Mouse (Mus musculus) embryonic stem cell, embryonic (primary cell): ENCODE data around the gene 4930524N10Rik.

Experiments
- CTCF ChIA-PET, 4 experiments: fragments of 300-600 bp in 2 of 4; fragments of 350-600 bp in 2 of 4; sonication (Branson Sonifier 250); formaldehyde crosslinking; loops; one replicate each; lab custom pipeline; 2022; ENCODE audit warnings: inconsistent platforms in 2 of 4; lab: Charles Lee
- POLR2A ChIA-PET, 4 experiments: fragments of 300-600 bp in 2 of 4; fragments of 350-600 bp in 2 of 4; sonication (Branson Sonifier 250); formaldehyde crosslinking; loops; one replicate each; lab custom pipeline; 2022; ENCODE audit warnings: antibody characterized with exemption in 4 of 4, inconsistent platforms in 1 of 4; lab: Charles Lee

Gene 4930524N10Rik

DNA sequence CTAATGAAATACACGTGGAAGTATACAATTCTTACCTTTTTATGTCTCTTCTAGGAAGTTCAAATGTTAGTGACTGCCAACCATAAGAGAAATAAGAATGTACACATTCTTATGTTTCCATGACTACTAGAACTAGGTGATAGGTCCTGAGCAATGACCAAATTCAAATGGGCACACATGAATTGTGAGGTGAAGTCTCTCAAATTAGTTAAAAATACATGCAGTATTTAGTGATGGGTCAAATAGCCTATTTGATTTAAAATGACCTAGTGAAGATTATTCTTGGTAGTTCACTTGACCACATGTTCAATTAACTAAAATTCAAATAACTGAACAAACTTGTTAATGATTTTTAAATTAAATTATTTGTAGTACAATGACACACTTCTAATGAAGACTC is at the start of gene 4930524N10Rik:
Gene 4930524N10Rik (minus strand): TSS at position 101 of the 400 bp plus-strand sequence.
- POLR2A ChIA-PET, result no interaction called here
- CTCF ChIA-PET, result no interaction called here

DNA sequence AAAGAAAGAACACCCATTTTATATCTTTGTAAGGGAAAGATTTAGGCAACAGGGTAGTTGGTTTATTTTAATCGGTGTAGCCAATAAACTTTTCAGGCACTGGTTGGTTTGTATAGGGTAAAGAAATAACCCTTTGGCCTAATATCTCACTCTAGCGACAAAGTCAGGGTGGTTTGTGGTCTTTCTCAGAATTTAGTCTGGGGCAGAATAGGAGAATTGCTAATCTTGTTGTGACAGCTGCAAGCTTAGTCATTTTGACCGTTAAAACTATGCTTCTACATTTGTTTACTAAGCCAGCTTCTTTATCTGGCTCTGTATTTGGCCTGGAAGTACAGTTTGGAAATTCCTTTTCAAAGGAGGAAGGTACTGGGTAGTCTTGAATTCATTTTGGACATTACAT is 6.8 kb upstream of the 4930524N10Rik start:
- ChIA-PET CTCF (no interaction called here), POLR2A (no interaction called here)

- CTCF ChIA-PET, result no interaction called here
Measured at GRCm38 (mm10) chrX:154349302-154350041, 6.3 kb upstream of the 4930524N10Rik start.

DNA sequence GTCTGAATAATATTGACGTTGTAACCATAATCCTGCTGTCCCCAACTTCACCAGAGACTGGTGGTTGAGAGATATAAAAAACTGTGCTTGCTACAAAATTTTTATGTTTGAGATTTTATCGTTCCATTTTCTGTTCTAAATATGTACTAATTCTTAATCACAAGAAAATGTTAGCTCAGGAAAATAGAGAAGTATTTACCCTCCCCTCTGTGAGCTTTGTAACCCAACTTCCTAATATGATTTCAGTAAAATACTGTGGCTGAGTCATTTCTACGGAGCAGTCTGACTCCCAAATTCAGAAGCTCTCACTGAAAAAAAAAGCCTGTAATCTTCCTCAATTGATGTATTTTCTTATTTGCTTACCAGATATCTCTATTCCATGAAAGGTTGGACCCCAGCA is 4.7 kb upstream of the 4930524N10Rik start:
- CTCF ChIA-PET, result no interaction called here
- POLR2A ChIA-PET, result no interaction called here

More at GRCm38 (mm10) chrX:154349302-154350041, 6.3 kb upstream of the 4930524N10Rik start:
- POLR2A ChIA-PET, result no interaction called here
